Mouse (Mus musculus) cerebellum, adult 2 months (tissue): ENCODE measurements around the gene Sema4a.

Source experiments
- CTCF ChIP-seq: fragments of 200-500 bp; IDR thresholded peaks from 2 replicates; pipeline ENCODE4 v1.5.1; 2011; ENCODE audit warnings: low read depth, mild to moderate bottlenecking, control low read depth, low read length, moderate library complexity, borderline replicate concordance; ENCODE audit not compliant: insufficient read depth
- POLR2A ChIP-seq: fragments of 200-500 bp; IDR thresholded peaks from 2 replicates; pipeline ENCODE4 v1.6.1; 2011; ENCODE audit warnings: low read length, control low read depth, borderline replicate concordance; ENCODE audit not compliant: insufficient read depth

DNA sequence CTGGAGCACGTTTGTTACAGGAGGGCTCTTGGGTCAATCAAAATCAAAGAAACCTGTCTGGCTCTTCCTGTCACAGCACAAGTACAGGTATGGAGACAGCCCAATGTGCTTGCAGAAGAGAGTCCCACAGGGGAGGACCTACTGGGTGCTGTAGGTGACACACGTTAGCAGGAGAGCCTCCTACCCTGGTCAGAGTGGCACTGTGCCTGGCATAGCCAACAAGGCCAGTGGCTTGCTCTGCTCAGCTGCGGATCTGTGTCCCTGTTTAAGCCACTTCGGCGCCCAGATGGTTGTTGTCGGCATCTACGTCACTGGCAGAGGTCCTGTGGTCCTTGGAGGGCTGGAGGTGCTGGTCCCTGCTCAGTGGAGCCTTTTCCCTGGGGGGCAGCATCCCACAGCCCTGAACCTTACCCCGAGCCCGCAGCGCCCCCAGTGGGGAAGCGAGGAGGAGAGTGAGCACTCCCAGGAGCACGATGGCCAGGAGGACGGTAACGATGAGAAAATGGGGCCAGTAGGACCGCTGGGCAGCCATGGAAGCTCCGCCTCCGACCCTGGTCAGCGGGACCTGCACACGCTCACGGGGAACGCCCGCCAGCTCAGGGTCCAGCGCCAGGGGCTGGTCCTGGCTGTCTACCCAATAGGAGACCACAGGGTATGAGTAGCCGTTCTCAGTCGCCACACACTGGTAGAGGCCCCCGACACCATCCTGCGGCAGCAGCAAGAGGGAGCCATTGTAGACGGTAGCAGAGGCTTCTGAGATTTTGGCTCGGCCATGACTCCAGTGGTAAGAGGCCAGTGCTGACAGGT, 24.4 kb downstream of the Sema4a start:
- TF ChIP-seq POLR2A (peak; percentile 39; the same call in 1 of the 2 replicates), CTCF (peak; percentile 66)
